Mouse (Mus musculus) ES-Bruce4 (cell line): ENCODE measurements around the gene I0C0044D17Rik. TPM values are rescaled to one million over a fixed set of nuclear protein-coding genes. Genes with fewer than 3 reads are reported as not detected.

Experiments used
- H3K27ac ChIP-seq: 2 replicates; pipeline ENCODE4 v1.5.1; 2012; ENCODE audit warnings: low read length, inconsistent platforms; ENCODE audit not compliant: insufficient read depth
- H3K27me3 ChIP-seq: 2 replicates; pipeline ENCODE4 v1.6.1; 2012; ENCODE audit warnings: mild to moderate bottlenecking, low read length, inconsistent platforms; ENCODE audit not compliant: control insufficient read depth, poor library complexity, insufficient read depth, severe bottlenecking
- H3K36me3 ChIP-seq: 2 replicates; pipeline ENCODE4 v1.6.1; 2012; ENCODE audit warnings: inconsistent platforms, mild to moderate bottlenecking, low read length, moderate library complexity; ENCODE audit not compliant: control insufficient read depth, poor library complexity, insufficient read depth, severe bottlenecking
- H3K4me1 ChIP-seq: one replicate; pipeline ENCODE4 v1.8.1; 2011; ENCODE audit warnings: low read length; ENCODE audit not compliant: control insufficient read depth, insufficient read depth
- H3K4me3 ChIP-seq: 2 replicates; pipeline ENCODE4 v1.5.1; 2011; ENCODE audit warnings: low read depth, mild to moderate bottlenecking, low read length
- H3K9ac ChIP-seq: 2 replicates; pipeline ENCODE4 v1.6.1; 2012; ENCODE audit warnings: low read depth, mild to moderate bottlenecking, inconsistent platforms; ENCODE audit not compliant: poor library complexity, severe bottlenecking
- H3K9me3 ChIP-seq: replicated peaks from 2 replicates; pipeline ENCODE4 v1.6.1; 2012; ENCODE audit warnings: mild to moderate bottlenecking, low read length, inconsistent platforms; ENCODE audit not compliant: control insufficient read depth, poor library complexity, insufficient read depth, severe bottlenecking
- CTCF ChIP-seq: IDR thresholded peaks from one replicate; pipeline ENCODE4 v1.8.1; 2011; ENCODE audit warnings: low read depth, low read length
- EP300 ChIP-seq: IDR thresholded peaks from 2 replicates; pipeline ENCODE4 v1.6.1; 2011; ENCODE audit warnings: low read depth, low read length; ENCODE audit not compliant: insufficient read depth
- POLR2A ChIP-seq: IDR thresholded peaks from one replicate; pipeline ENCODE4 v1.8.1; 2011; ENCODE audit warnings: low read length; ENCODE audit not compliant: insufficient read depth
- polyA plus RNA-seq: library from polyadenylated mRNA; stranded (reverse); fragments of >200 nt; gene quantifications from 2 replicates; pipeline ENCODE4 v1.2.4, GENCODE M21; 2011; ENCODE audit warnings: low read depth; ENCODE audit not compliant: missing spikeins, insufficient read depth, insufficient read length

I0C0044D17Rik gene
- polyA plus RNA-seq, 1 experiment, result not detected

DNA sequence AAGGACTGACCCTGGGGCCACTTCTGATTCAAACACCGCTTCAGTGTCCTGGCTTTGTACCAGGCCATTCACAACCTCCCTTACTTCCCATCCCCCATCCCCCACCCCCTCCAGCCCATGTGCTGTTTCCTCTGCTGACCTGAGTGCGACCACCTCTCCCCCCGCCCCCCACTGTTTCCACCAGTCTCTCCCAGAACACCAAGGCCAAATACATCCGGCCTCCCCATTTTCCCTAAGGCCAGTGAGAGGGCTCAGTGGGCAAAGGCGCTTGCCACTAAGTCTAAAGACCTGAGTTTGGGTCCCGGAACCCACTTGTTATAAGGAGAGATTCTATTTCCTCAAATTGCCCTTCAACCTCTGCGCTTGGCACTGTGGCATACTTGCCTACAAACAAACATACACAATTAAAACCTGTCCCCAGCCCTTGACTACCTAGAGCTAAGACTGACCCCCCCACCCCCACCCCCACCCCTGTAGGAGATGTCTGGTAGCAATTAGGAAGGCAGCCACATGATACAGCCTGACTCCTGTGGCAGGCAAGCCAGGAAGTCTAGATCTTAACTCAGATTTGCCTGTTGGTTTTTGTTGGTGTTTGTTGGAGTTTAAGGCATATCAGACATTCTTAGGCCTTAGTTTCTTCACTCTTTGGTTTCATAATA is 19.0 kb downstream of the I0C0044D17Rik start:
- Histone ChIP-seq H3K27me3 (no peaks in the 10 kb centered on the region), H3K9me3 (no peaks in the 10 kb centered on the region), H3K9ac (no peak overlapping the region), H3K36me3 (no peaks in the 10 kb centered on the region), H3K27ac (no peak overlapping the region), H3K4me3 (no peak overlapping the region), H3K4me1 (peaks cover 4% of the 10 kb centered on the region)
- no peak for TF ChIP-seq CTCF
- TF ChIP-seq POLR2A, result no peak
- TF ChIP-seq EP300, result no peak

DNA sequence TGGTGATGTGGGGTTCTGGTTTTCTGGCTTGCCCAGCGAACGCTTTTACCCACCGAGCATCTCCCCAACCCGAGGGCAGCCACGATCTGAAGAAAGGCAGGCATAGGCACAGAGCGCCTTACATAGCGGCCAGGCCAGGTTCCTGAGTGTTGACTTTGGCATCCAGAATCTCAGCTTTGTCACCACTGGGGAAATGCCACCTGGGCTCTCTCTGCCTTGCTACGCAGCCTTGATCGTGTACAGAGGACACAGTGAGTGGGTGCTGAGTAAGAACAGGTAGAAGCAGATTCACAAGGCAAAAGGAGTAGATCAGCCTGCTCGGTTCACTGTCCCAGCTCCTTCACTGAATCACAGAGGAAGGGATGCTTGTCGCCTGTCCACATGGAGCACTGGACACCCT is 21.9 kb downstream of the I0C0044D17Rik start:
- no peaks in the 10 kb centered on the region for H3K36me3 ChIP-seq
- no peak overlapping the region for H3K4me3 ChIP-seq
- H3K9me3 ChIP-seq, result no peaks in the 10 kb centered on the region
- no peak overlapping the region for H3K9ac ChIP-seq
- peaks cover 4% of the 10 kb centered on the region for H3K4me1 ChIP-seq
- no peaks in the 10 kb centered on the region for H3K27me3 ChIP-seq
- H3K27ac ChIP-seq, result no peak overlapping the region
- no peak for TF ChIP-seq POLR2A

DNA sequence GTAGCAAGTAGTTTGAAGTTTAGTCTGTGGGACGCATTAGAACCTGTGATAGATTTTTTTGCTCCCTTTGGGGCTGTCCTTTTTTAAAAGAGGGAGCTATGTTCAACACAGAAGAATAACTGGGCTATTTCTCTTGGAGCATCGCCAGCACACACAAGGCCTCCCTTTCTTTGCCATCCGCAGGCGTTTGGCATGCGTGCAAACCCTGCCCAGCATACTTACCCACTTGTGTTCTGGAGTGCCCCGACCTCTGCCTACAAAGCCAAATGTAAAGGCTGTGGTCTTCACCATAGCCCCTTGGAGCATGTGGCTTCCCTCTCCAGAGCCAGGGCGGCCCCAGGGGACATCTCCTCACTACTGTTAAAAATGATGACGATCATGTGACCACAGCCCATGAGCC is 22.8 kb downstream of the I0C0044D17Rik start:
- H3K27me3 ChIP-seq, result no peaks in the 10 kb centered on the region
- TF ChIP-seq EP300, result no peak
- no peak for TF ChIP-seq POLR2A
- TF ChIP-seq CTCF, result no peak
- no peaks in the 10 kb centered on the region for H3K9me3 ChIP-seq
- peaks cover 4% of the 10 kb centered on the region for H3K4me1 ChIP-seq
- no peaks in the 10 kb centered on the region for H3K36me3 ChIP-seq
- no peak overlapping the region for H3K27ac ChIP-seq
- no peak overlapping the region for H3K9ac ChIP-seq
- H3K4me3 ChIP-seq, result no peak overlapping the region

DNA sequence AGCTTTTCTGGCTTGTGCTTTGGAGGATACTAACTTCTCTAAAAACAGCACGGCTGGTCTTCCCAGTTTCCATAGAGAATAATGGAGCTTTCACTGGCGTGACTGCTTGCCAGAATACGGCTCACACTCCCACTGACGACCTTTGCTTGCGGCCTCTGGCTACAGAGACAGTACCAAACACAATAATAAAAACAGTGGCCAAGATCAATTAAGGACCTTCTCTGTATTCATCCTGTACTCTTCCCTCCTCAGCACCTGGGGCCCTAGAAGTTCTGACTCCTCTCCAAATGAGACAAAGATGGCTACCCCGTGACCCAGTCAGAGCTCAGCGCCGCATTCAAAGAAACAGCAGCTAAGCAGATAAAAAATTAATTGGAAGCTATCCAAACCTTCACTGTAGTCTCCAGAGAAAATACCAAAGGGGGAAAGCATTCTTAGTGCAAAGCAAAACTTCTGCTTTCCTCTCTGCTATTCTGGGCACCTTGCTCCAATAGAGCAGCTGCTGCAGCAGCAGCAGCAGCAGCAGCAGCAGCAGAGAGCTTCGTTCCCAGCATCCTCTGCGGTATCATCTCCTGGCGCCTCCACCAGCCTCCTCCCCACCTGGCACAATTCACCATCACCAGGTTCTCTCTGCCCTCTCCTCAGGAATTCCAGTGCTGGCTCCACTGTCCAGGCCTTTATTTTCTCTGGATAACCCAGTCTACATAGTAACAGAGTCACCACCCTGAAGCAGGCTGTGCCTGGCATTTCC is 26.9 kb downstream of the I0C0044D17Rik start:
- no peaks in the 10 kb centered on the region for H3K9me3 ChIP-seq
- H3K4me1 ChIP-seq, result no peaks in the 10 kb centered on the region
- no peak for TF ChIP-seq EP300
- TF ChIP-seq POLR2A, result no peak
- TF ChIP-seq CTCF, result no peak
- no peaks in the 10 kb centered on the region for H3K36me3 ChIP-seq
- no peak overlapping the region for H3K4me3 ChIP-seq
- H3K9ac ChIP-seq, result no peak overlapping the region
- no peak overlapping the region for H3K27ac ChIP-seq
- no peaks in the 10 kb centered on the region for H3K27me3 ChIP-seq

DNA sequence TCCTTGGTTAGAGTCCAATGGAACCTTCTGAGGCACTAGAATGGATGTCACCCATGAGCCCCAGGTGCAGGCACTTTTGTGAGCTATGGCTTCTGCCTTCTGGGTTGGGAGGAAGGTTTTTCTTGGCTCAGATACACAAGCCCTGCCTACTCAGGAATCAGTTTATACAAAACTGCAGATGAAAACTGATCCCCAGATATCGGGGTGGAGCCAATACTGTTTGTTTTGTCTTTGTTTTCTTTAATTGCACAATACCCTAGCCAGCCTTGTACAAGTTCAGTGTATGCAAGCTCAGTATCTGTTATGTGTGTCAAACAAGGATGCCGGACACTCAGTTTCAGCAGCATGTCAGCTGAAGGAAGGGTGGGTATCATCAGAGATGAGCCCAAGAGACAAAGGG is 28.4 kb downstream of the I0C0044D17Rik start:
- H3K9ac ChIP-seq, result no peak overlapping the region
- H3K4me1 ChIP-seq, result no peaks in the 10 kb centered on the region
- H3K27ac ChIP-seq, result no peak overlapping the region
- H3K9me3 ChIP-seq, result no peaks in the 10 kb centered on the region
- no peaks in the 10 kb centered on the region for H3K36me3 ChIP-seq
- H3K4me3 ChIP-seq, result no peak overlapping the region
- TF ChIP-seq EP300 (no peak), CTCF (no peak), POLR2A (no peak)
- H3K27me3 ChIP-seq, result no peaks in the 10 kb centered on the region

DNA sequence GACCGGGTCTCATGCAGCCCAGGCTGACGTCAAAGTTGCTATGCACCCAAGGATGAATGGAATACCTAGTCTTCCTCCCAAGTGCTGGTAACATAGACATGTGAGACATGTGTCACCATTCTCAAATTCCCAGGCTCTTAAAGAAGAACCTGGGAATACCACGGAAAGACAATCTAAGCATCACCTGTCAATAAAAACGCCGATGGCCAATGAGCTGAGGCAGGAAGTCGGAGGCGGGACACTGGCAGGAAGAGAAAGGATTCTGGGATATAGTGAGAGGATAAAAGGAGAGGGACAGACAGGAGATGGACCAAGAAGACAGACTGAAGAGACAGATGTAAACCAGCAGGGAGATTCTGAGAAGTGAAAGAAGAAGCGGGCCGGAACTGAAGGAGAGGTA is 30.2 kb downstream of the I0C0044D17Rik start:
- no peak overlapping the region for H3K9ac ChIP-seq
- TF ChIP-seq EP300, result no peak
- TF ChIP-seq POLR2A, result no peak
- no peak for TF ChIP-seq CTCF
- H3K4me3 ChIP-seq, result no peak overlapping the region
- H3K9me3 ChIP-seq, result no peaks in the 10 kb centered on the region
- H3K4me1 ChIP-seq, result no peaks in the 10 kb centered on the region
- H3K27me3 ChIP-seq, result no peaks in the 10 kb centered on the region
- no peak overlapping the region for H3K27ac ChIP-seq
- no peaks in the 10 kb centered on the region for H3K36me3 ChIP-seq
